In the genomic region with DNA sequence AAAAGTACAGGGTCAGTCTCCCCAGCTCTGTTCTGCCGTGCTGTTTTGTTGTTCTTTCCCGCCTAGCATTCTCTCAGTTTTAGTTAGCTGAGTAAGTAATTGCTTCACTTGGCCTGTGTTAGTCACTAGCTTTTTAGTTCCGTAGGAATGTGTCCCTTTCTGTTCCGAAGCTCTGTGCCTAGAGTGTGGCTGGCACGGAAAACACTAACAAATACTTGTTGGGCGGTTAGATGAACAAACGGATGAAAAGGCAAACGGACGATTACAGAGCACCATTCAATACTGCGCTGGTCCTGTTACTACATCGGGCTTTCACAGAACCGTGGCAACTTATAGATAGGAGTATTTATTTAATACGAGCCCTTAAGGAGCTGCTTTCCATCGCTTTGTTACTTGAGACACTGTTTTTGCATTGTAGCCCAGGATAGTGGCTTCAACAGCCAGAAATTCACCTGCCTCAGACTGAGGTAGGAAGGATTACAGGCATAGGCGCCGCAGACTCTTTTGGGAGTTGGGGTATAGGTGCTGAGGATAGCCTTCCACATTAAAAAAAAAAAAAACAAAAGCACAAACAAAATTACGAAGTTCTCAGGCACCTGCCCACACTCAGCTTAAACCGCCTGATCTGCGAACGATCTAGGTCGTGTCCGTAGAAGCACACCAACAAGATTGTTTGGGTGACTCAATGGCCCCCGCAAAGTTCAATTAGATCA, we compare ENCODE assay signal across 7 mouse cellular contexts. TPM values are rescaled to one million over a fixed set of nuclear protein-coding genes. Genes with fewer than 3 reads are reported as not detected.
A peak's percentile ranks its signal among the peaks of the same experiment; 100 is the strongest.
DNase-seq lines count a peak whose midpoint lies in the region; ATAC-seq and TF ChIP-seq lines count a peak whose summit lies in the region.

No protein-coding gene starts in this region.

- no peak for TF ChIP-seq EP300 in ES-Bruce4 (IDR thresholded peaks at IDR 0.05; ENCODE audit: insufficient read depth, low read depth, low read length)

- peak overlapping the region; percentile 57 for H3K9ac ChIP-seq in ES-Bruce4 (ENCODE audit: low read depth, poor library complexity, severe bottlenecking)
- H3K9ac ChIP-seq in embryonic facial prominence, embryonic 14.5 days (ENCODE audit: low read depth, low read length) = peak overlapping the region; percentile 69
- H3K9ac ChIP-seq in limb, embryonic 14.5 days (ENCODE audit: low read depth, low read length, severe bottlenecking) = peak overlapping the region; percentile 76
- peak overlapping the region; percentile 87 for H3K9ac ChIP-seq in midbrain, embryonic 13.5 days (replicated peaks)

- peak; percentile 33 for DNase-seq in embryonic facial prominence, embryonic 14.5 days (ENCODE audit: low spot score)
- peak; percentile 40 for DNase-seq in heart, postnatal 4 days
- peak; percentile 8 for DNase-seq in limb, embryonic 14.5 days (ENCODE audit: low spot score)
- DNase-seq in left cerebral cortex, adult 18-20 months (ENCODE audit: low spot score in 2 of 2) = no peak

- H3K36me3 ChIP-seq in ES-Bruce4 (ENCODE audit: control insufficient read depth, insufficient read depth, low read length, poor library complexity, severe bottlenecking) = no peaks in the 10 kb centered on the region
- H3K36me3 ChIP-seq in embryonic facial prominence, embryonic 14.5 days (ENCODE audit: control insufficient read depth, insufficient read depth, low read length) = peaks cover 4% of the 10 kb centered on the region; the same call in 1 of the 2 replicates
- H3K36me3 ChIP-seq in limb, embryonic 14.5 days (ENCODE audit: control insufficient read depth, insufficient read depth, low read length) = no peaks in the 10 kb centered on the region
- no peaks in the 10 kb centered on the region for H3K36me3 ChIP-seq in midbrain, embryonic 13.5 days

- H3K4me1 ChIP-seq in ES-Bruce4 (ENCODE audit: control insufficient read depth, insufficient read depth, low read length) = no peaks in the 10 kb centered on the region
- peaks cover 18% of the 10 kb centered on the region; the same call in 1 of the 2 replicates for H3K4me1 ChIP-seq in embryonic facial prominence, embryonic 14.5 days (ENCODE audit: control insufficient read depth, insufficient read depth, low read length)
- peaks cover 15% of the 10 kb centered on the region for H3K4me1 ChIP-seq in limb, embryonic 14.5 days (ENCODE audit: control insufficient read depth, insufficient read depth, low read length)
- H3K4me1 ChIP-seq in midbrain, embryonic 13.5 days (replicated peaks) = peaks cover 32% of the 10 kb centered on the region

- 4% methylated on average over 23 of the region's 23 CpGs for WGBS in embryonic facial prominence, embryonic 14.5 days
- 7% methylated on average over 23 of the region's 23 CpGs for WGBS in limb, embryonic 14.5 days
- 3% methylated on average over 23 of the region's 23 CpGs for WGBS in midbrain, embryonic 13.5 days

- ATAC-seq in activated CD4-positive, CD25-positive, alpha-beta regulatory T cell, adult 4 months = peak; percentile 16
- 0 out of 2 replicates have a peak, but pooled peaks have one; percentile 5 for ATAC-seq in embryonic facial prominence, embryonic 14.5 days (ENCODE audit: low read depth)
- ATAC-seq in limb, embryonic 14.5 days (ENCODE audit: low FRiP score, low read depth) = no peak
- ATAC-seq in midbrain, embryonic 13.5 days = peak; percentile 0; the same call in 1 of the 2 replicates

- TF ChIP-seq POLR2A in ES-Bruce4 (IDR thresholded peaks at IDR 0.05; ENCODE audit: insufficient read depth, low read length) = no peak
- no peak for TF ChIP-seq POLR2A in limb, embryonic 14.5 days (IDR thresholded peaks at IDR 0.05; ENCODE audit: borderline replicate concordance, extremely low read depth, insufficient read depth, insufficient read length)

- peak overlapping the region; percentile 86 for H3K4me2 ChIP-seq in embryonic facial prominence, embryonic 14.5 days (ENCODE audit: low read depth, low read length)
- H3K4me2 ChIP-seq in limb, embryonic 14.5 days (replicated peaks; ENCODE audit: low read depth, low read length, severe bottlenecking) = peak overlapping the region; percentile 88
- peak overlapping the region; percentile 88 for H3K4me2 ChIP-seq in midbrain, embryonic 13.5 days (replicated peaks)

- peak overlapping the region; percentile 85 for H3K4me3 ChIP-seq in ES-Bruce4 (ENCODE audit: low read depth, low read length)
- H3K4me3 ChIP-seq in embryonic facial prominence, embryonic 14.5 days (ENCODE audit: low read depth, low read length) = peak overlapping the region; percentile 96
- peak overlapping the region; percentile 73 for H3K4me3 ChIP-seq in limb, embryonic 14.5 days (replicated peaks; ENCODE audit: low read length)
- H3K4me3 ChIP-seq in midbrain, embryonic 13.5 days (replicated peaks) = peak overlapping the region; percentile 83

- TF ChIP-seq CTCF in ES-Bruce4 (IDR thresholded peaks at IDR 0.05; ENCODE audit: low read depth, low read length) = no peak

- no peaks in the 10 kb centered on the region for H3K27me3 ChIP-seq in ES-Bruce4 (ENCODE audit: control insufficient read depth, insufficient read depth, low read length, poor library complexity, severe bottlenecking)
- no peaks in the 10 kb centered on the region for H3K27me3 ChIP-seq in embryonic facial prominence, embryonic 14.5 days (replicated peaks; ENCODE audit: control insufficient read depth, insufficient read depth, low read length)
- no peaks in the 10 kb centered on the region for H3K27me3 ChIP-seq in limb, embryonic 14.5 days (ENCODE audit: control insufficient read depth, insufficient read depth, low read length)
- no peaks in the 10 kb centered on the region for H3K27me3 ChIP-seq in midbrain, embryonic 13.5 days

- no peaks in the 10 kb centered on the region for H3K9me3 ChIP-seq in ES-Bruce4 (replicated peaks; ENCODE audit: control insufficient read depth, insufficient read depth, low read length, poor library complexity, severe bottlenecking)
- H3K9me3 ChIP-seq in embryonic facial prominence, embryonic 14.5 days (ENCODE audit: control insufficient read depth, low read length) = no peaks in the 10 kb centered on the region
- H3K9me3 ChIP-seq in limb, embryonic 14.5 days (ENCODE audit: control insufficient read depth, low read length) = no peaks in the 10 kb centered on the region
- 0 out of 2 replicates have a peak, but pooled peaks cover 2% of the 10 kb centered on the region for H3K9me3 ChIP-seq in midbrain, embryonic 13.5 days

- H3K27ac ChIP-seq in ES-Bruce4 (ENCODE audit: insufficient read depth, low read length) = peak overlapping the region; percentile 60
- peak overlapping the region; percentile 71 for H3K27ac ChIP-seq in embryonic facial prominence, embryonic 14.5 days (replicated peaks; ENCODE audit: low read depth, low read length)
- peak overlapping the region; percentile 70 for H3K27ac ChIP-seq in limb, embryonic 14.5 days (replicated peaks; ENCODE audit: low read depth, low read length)
- H3K27ac ChIP-seq in midbrain, embryonic 13.5 days = peak overlapping the region; percentile 65

RNA-seq across cellular contexts. Expression of gene Rab3gap2, which starts 0.6 kb away (rescaled TPM):
- polyA plus RNA-seq in ES-Bruce4 (2011; ENCODE audit: insufficient read depth, insufficient read length, low read depth, missing spikeins) = 32.8 and 35.0 TPM in 2 replicates
- 10 to 100 TPM; 12.8 to 15.0 TPM for polyA plus RNA-seq in activated CD4-positive, CD25-positive, alpha-beta regulatory T cell, adult 4 months (2017; shearing (Covaris generic))
- 23.9 and 24.2 TPM in 2 replicates for polyA plus RNA-seq in embryonic facial prominence, embryonic 14.5 days (2014; fragmentation: Nextera tagmentation; extraction: Ambion mirVana)
- 10 to 100 TPM; 25.4 to 29.1 TPM for total RNA-seq in heart, postnatal 4 days (2021)
- polyA plus RNA-seq in limb, embryonic 14.5 days (2012; rRNA removed) = 36.9 and 38.0 TPM in 2 replicates
- polyA plus RNA-seq in limb, embryonic 14.5 days (2014; fragmentation: Nextera tagmentation; extraction: Ambion mirVana) = 24.9 and 26.3 TPM in 2 replicates
- polyA plus RNA-seq in midbrain, embryonic 13.5 days (2015; fragmentation: Nextera tagmentation; extraction: Ambion mirVana) = 23.6 and 24.6 TPM in 2 replicates
- total RNA-seq in left cerebral cortex, adult 18-20 months (2021) = 10 to 100 TPM; 78.9 TPM

Comparison
In these comparisons a context has a peak if more than half of its experiments do, and no peak if none do; other contexts are left out.
1. DNase-seq: peak in embryonic facial prominence, embryonic 14.5 days (single experiment), heart, postnatal 4 days (single experiment) and limb, embryonic 14.5 days (single experiment); none in left cerebral cortex, adult 18-20 months (0 of 2).
2. Peak in every context shown above with its lines, with median percentiles within 50 percentile points of each other: H3K27ac ChIP-seq, H3K4me3 ChIP-seq, H3K9ac ChIP-seq and H3K4me2 ChIP-seq.